Mouse (Mus musculus) v-Abl transformed pro-B cells (cell line): Measurements from ENCODE around the gene Tas2r109.
"Not testable (repeated sequence)": the region's sequence is repeated elsewhere in the genome, so short reads cannot be mapped to it uniquely, and the experiment has no call there.

Experiments
- in situ Hi-C, 2 experiments: fragments of 400-800 bp; cut with MboI; formaldehyde crosslinking; loops; one replicate each; pipeline ENCODE4 v1.15.1; 2025; ENCODE audit not compliant: unreplicated experiment in 2 of 2

Gene Tas2r109

GRCm38 (mm10) chr6:132980865-132981264 is at the start of gene Tas2r109:
Gene Tas2r109 (minus strand): TSS chr6:132980965.
- in situ Hi-C loops = loop anchor here in 1 of 2 experiments (25.0 kb wide), 2 partner anchors 131 to 231 kb away; partner anchors contain the start of gene Smim10l1

GRCm38 (mm10) chr6:132957819-132958218 is 22.9 kb downstream of the Tas2r109 start, which contains the start of gene Tas2r131:
Gene Tas2r131 (minus strand): TSS chr6:132957919.
- in situ Hi-C loops = no loop called here

GRCm38 (mm10) chr6:132950802-132951201 is 30.0 kb downstream of the Tas2r109 start, which contains the start of gene Tas2r129:
Gene Tas2r129 (plus strand): TSS chr6:132951102.
- in situ Hi-C loops = no loop called here

- in situ Hi-C loops = not testable (repeated sequence)
Measured at GRCm38 (mm10) chr6:132941376-132941775, 39.4 kb downstream of the Tas2r109 start.
